Mouse (Mus musculus): ENCODE measurements around the gene Tulp3.

DNA sequence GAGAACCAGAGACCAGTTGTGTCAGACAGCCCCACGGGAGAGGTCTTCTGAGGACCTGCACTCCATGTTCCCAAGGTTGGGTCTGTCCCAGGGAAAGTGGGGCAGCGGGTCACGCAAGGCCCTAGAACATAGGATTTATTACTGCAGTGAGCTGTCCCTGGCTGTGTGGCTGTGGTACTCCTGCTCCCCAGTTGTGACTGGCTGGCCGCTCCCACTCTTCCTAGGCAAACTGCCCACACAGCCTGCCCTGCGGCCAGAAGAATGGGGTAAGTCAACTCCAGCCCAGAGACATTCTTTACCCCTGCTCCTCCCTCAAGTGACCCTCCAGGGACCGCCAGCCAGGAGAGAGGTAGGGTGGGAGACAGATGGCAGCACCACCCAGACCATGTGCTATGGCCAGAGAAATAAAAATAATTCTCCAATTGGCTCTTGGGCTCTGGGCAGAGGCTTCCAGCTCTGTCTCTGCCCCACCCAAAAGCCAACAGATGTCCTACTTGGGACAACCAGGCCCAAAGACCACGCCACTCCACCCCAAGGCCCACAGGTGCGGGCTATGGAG, 80.1 kb downstream of the Tulp3 start:
- TF ChIP-seq CTCF (IDR thresholded peaks at IDR 0.05; ENCODE audit: insufficient read depth, low read depth, low read length): no peak
- no peak for TF ChIP-seq POLR2A (IDR thresholded peaks at IDR 0.05; ENCODE audit: insufficient read depth, low read depth, low read length)

Measured in olfactory bulb, adult 2 months (tissue).